Mouse (Mus musculus) left cerebral cortex, adult 2 months (tissue): ENCODE data around the gene Pde4dip. TPM values are rescaled to one million over a fixed set of nuclear protein-coding genes. Genes with fewer than 3 reads are reported as not detected.

Experiments used
- DNase-seq, 2 experiments: peaks; one replicate each; pipeline ENCODE4 v3.0.0; 2021 to 2022; ENCODE audit warnings: low spot score in 2 of 2, mixed read lengths in 1 of 2; ENCODE audit errors: extremely low spot score in 1 of 2
- H3K27ac ChIP-seq: fragments of 200-600 bp; 2 replicates; pipeline ENCODE4 v1.8.1; 2022
- H3K4me3 ChIP-seq: fragments of 200-600 bp; 2 replicates; pipeline ENCODE4 v1.8.1; 2022
- CTCF ChIP-seq: fragments of 200-600 bp; IDR thresholded peaks from 2 replicates; pipeline ENCODE4 v1.8.1; 2022; ENCODE audit warnings: antibody characterized with exemption, mild to moderate bottlenecking, moderate library complexity
- intact Hi-C: fragments of 180-260 bp; cut with DNase I; formaldehyde crosslinking; loops from one replicate; pipeline ENCODE4 v1.15.1; 2025
- total RNA-seq, 2 experiments: library from RNA; stranded (reverse); gene quantifications; 2 replicates each; pipeline ENCODE4 v1.2.3; 2021

Gene Pde4dip
- total RNA-seq, 2 experiments from 2014 or later, result 224 to 246 TPM

DNA sequence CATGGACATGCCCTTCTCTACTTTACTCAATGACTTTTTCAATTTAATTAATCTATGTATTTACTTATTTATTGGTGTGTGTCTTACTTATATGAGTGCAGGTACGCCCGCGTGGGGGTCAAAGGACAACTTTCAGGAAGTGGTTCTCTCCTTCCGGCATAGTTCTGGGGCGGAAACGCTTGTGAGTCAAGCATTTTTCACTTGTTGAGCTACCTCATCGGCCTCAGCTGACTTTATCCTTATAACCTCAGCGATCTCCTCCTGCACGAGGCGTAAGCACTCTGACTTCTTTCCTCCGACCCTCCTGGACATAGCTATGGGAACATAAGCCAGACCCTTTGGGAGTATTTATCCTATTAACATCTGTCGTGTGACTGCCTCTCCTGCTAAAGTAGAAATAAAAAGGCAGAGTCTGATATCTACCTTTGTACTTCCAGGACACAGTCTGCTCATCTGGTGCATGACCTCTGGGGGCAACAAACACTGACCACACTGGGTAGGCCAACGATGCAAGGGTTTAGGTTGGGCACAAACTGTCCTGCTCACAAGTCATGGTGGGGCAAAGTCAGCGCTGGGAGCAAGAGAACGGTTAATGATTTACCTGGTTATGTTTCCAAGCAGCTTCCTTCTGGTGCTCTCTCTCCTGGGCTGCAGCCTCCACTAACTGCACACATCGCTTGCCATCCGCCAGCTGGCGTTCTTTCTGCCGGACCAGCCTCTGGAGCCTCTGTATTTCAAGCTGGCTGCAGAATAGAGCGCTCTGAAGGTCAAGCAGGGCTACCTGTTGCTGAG is 132.0 kb downstream of the Pde4dip start:
- Histone ChIP-seq H3K4me3 (no peak overlapping the region), H3K27ac (no peak overlapping the region)
- TF ChIP-seq CTCF, result no peak
- intact Hi-C loops, result no loop called here
- DNase-seq, result no peak

- intact Hi-C loops, result no loop called here
Measured at GRCm38 (mm10) chr3:97755411-97755810, 133.1 kb downstream of the Pde4dip start.

GRCm38 (mm10) chr3:97752901-97753300 is 135.6 kb downstream of the Pde4dip start:
- Histone ChIP-seq H3K27ac (no peak overlapping the region), H3K4me3 (no peak overlapping the region)
- intact Hi-C loops, result no loop called here
- no peak; the same call in 1 of the 2 replicates for TF ChIP-seq CTCF
- no peak for DNase-seq

More at GRCm38 (mm10) chr3:97755411-97755810, 133.1 kb downstream of the Pde4dip start:
- no peak for TF ChIP-seq CTCF
- Histone ChIP-seq H3K4me3 (no peak overlapping the region), H3K27ac (no peak overlapping the region)
- no peak for DNase-seq

GRCm38 (mm10) chr3:97751566-97751965 is 136.9 kb downstream of the Pde4dip start:
- intact Hi-C loops, result no loop called here
- Histone ChIP-seq H3K27ac (no peak overlapping the region), H3K4me3 (no peak overlapping the region)
- no peak for DNase-seq
- TF ChIP-seq CTCF, result no peak

DNA sequence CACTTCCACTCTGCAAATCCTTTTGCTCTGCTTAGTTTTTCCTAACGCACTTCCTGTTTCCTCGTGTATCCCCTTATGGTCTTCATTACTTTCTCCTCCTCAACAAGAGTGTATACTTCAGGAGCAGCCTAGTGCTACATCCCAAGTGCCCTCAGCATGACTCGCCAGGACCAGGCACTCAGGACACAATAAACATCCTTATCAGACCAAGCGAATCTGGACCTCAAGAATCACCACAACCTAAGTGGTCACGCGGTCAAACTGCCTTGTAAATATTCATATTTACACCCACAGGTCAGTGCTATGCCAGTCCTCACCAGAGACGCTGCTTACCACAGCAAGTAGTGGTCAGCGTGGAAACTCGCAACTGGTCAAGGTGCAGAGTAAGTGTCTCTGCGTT is 139.7 kb downstream of the Pde4dip start:
- no peak for TF ChIP-seq CTCF
- intact Hi-C loops, result no loop called here
- no peak overlapping the region for H3K27ac ChIP-seq
- H3K4me3 ChIP-seq, result no peak overlapping the region
- DNase-seq, result no peak

- Histone ChIP-seq H3K4me3 (no peak overlapping the region), H3K27ac (no peak overlapping the region)
- no peak for TF ChIP-seq CTCF
- intact Hi-C loops, result no loop called here
- DNase-seq, result no peak
Measured at GRCm38 (mm10) chr3:97742841-97743240, 145.7 kb downstream of the Pde4dip start.

DNA sequence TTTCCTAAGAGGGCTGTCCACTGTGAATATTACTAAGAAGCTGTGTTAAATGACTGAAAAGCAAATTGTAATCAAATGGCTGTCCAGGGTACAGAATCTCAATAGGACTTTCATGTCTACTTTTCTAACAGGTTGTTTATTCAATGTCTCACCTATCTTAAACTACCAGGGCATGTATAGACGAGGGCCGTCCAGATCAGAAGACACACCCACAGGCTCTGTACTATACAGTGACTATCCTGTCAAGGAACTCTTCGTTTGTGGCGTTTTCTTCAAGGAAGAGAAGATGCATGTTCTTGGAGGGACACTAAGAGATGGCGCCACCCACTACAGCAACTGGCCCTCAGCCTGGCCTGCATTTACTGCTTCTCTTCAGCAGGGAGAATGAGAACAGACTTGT is 152.9 kb downstream of the Pde4dip start:
- intact Hi-C loops, result no loop called here
- H3K4me3 ChIP-seq, result no peak overlapping the region
- no peak for TF ChIP-seq CTCF
- H3K27ac ChIP-seq, result no peak overlapping the region
- DNase-seq, result no peak

DNA sequence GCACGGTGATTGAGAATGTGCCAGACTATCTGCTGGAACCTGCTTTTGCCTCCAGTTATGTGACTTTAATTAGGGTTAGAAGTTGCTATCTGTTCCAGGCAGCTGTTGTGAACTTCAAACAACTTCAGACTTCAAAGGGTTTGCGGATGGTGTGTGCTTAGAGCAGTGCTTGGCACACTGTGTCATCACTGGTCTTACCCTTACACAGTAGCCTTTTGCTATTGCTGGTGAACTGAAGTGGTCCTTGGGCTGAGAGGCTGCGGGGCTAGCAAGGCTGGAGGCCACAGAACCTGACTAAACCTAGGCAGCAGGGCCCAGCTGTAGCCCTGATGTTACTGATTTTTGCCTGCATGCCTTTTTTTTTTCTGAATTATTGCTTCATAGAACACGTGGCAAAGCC is 154.2 kb downstream of the Pde4dip start:
- no peak for TF ChIP-seq CTCF

DNA sequence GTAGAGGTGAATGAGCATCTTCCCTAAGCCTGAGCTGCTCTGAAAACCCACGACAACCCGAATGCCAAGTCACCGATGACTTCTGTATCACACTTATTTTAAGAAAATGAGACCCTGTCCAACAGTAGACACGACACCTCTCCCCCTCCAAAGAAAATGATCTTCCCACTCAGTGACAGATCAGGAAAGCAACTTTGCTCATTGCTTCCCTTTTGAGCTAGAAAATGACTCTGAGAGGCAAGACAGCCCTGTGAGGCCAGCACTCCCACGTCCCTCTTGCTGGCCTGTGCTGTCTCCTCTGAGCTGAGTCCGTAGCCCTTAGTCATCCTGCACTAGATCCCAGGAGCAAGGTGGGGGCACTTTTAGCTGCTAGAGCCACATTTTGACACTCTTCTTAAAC is 155.9 kb downstream of the Pde4dip start:
- no peak for TF ChIP-seq CTCF
- no peak overlapping the region for H3K4me3 ChIP-seq
- intact Hi-C loops, result no loop called here
- DNase-seq, result no peak
- no peak overlapping the region; the same call in 1 of the 2 replicates for H3K27ac ChIP-seq

More for the DNA sequence above, 154.2 kb downstream of the Pde4dip start:
- H3K27ac ChIP-seq, result no peak overlapping the region
- intact Hi-C loops, result no loop called here
- no peak overlapping the region for H3K4me3 ChIP-seq
- no peak for DNase-seq

DNA sequence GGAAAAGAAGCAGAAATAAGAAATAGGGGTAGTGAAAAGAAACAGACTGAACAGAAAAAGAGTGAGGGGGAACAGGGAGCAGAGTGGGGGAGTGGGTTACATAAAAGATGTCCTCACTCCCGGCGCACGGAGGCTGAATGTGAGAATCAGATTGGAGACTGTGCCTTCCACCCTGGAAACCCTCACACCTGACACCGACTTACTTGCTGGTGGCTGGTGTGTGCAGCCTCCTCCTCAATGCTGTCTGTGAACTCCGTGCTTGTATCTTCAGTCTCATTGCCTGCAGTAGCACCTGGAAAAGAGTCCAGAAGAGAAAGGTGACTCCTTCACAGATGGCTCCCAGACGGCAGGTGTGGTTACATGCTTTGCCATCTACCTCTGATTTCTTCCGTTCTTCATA is 157.9 kb downstream of the Pde4dip start:
- intact Hi-C loops, result no loop called here
- DNase-seq, result no peak
- no peak for TF ChIP-seq CTCF
- Histone ChIP-seq H3K27ac (no peak overlapping the region), H3K4me3 (no peak overlapping the region)

- TF ChIP-seq CTCF, result no peak
- no peak for DNase-seq
- no peak overlapping the region for H3K27ac ChIP-seq
- intact Hi-C loops, result no loop called here
- no peak overlapping the region for H3K4me3 ChIP-seq
Measured at GRCm38 (mm10) chr3:97730131-97730530, 158.4 kb downstream of the Pde4dip start.

DNA sequence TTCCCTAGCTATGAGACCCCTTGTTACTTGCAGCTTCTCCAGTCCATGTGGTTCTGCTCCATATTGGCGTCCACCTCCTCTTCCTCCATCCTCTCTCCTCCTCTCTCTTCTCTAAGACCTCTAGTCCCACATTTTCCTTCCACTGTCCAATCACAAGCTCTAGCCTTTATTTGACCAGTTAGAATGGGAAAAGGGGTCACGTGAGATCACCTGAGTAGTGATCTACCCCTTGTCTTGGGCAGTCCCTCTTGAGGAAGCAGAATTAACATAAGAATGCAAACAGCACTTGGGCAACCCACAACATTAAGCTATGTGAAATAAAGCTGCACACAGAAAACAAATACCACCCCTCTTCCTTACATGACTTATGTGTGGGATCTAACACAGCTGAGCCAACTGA is 160.7 kb downstream of the Pde4dip start:
- no peak for TF ChIP-seq CTCF
- intact Hi-C loops, result no loop called here
- Histone ChIP-seq H3K4me3 (no peak overlapping the region), H3K27ac (no peak overlapping the region)
- no peak for DNase-seq

DNA sequence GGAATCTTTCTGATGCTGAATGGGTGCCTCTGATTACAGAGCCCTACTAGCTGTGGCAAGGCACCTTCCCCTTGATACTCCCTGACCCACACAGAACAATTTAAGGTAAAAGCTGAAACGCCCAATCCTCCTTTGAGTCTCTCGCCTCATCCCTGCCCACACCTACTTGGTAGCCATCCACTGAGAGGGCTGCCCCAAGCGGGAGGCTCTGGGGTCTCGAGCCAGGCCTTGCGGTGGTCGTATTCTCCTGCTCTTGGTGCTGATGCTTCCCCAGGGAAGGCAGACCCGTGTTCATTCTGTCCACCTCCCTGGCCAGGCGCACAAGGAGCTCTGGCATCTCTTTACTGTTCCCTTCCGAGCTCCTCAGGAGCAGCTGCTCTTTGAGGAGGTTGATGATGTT is 169.4 kb downstream of the Pde4dip start:
- intact Hi-C loops, result no loop called here
- no peak overlapping the region for H3K4me3 ChIP-seq
- DNase-seq, result no peak
- TF ChIP-seq CTCF, result no peak
- no peak overlapping the region for H3K27ac ChIP-seq
